Mouse (Mus musculus): ENCODE data around the gene Camta1. TPM values are rescaled to one million over a fixed set of nuclear protein-coding genes. Genes with fewer than 3 reads are reported as not detected.

Camta1 gene
- polyA plus RNA-seq, 1 experiment from 2014 or later, result 137 TPM

GRCm38 (mm10) chr4:151511092-151511491 is 350.6 kb downstream of the Camta1 start:
- Histone ChIP-seq H3K4me3 (ENCODE audit: low read depth, low read length) (no peak overlapping the region), H3K36me3 (ENCODE audit: control insufficient read depth, insufficient read depth, low read length) (no peaks in the 10 kb centered on the region), H3K4me1 (ENCODE audit: control insufficient read depth, insufficient read depth, low read length) (no peaks in the 10 kb centered on the region), H3K9me3 (replicated peaks; ENCODE audit: control insufficient read depth, low read length) (0 out of 2 replicates have a peak, but pooled peaks cover 2% of the 10 kb centered on the region), H3K9ac (ENCODE audit: low read depth, low read length) (no peak overlapping the region), H3K27me3 (ENCODE audit: control insufficient read depth, insufficient read depth, low read length) (no peaks in the 10 kb centered on the region), H3K4me2 (no peak overlapping the region), H3K27ac (ENCODE audit: low read depth, low read length) (no peak overlapping the region)
- no peak for ATAC-seq (replicated peaks; ENCODE audit: insufficient number of reproducible peaks, low FRiP score, low TSS enrichment)
- WGBS (ENCODE audit: insufficient replicate concordance), result 84% methylated on average over 4 of the region's 4 CpGs

- Histone ChIP-seq H3K9me3 (replicated peaks; ENCODE audit: control insufficient read depth, low read length) (0 out of 2 replicates have a peak, but pooled peaks cover 2% of the 10 kb centered on the region), H3K27ac (ENCODE audit: low read depth, low read length) (no peak overlapping the region), H3K27me3 (ENCODE audit: control insufficient read depth, insufficient read depth, low read length) (no peaks in the 10 kb centered on the region), H3K36me3 (ENCODE audit: control insufficient read depth, insufficient read depth, low read length) (no peaks in the 10 kb centered on the region), H3K9ac (ENCODE audit: low read depth, low read length) (no peak overlapping the region), H3K4me3 (ENCODE audit: low read depth, low read length) (no peak overlapping the region), H3K4me2 (no peak overlapping the region), H3K4me1 (ENCODE audit: control insufficient read depth, insufficient read depth, low read length) (no peaks in the 10 kb centered on the region)
- ATAC-seq (replicated peaks; ENCODE audit: insufficient number of reproducible peaks, low FRiP score, low TSS enrichment), result no peak
- WGBS (ENCODE audit: insufficient replicate concordance), result 57% methylated on average over 4 of the region's 4 CpGs
These were observed 351.3 kb downstream of the Camta1 start for GRCm38 (mm10) chr4:151510417-151510816.

GRCm38 (mm10) chr4:151506701-151507100 is 355.0 kb downstream of the Camta1 start:
- H3K9me3 ChIP-seq (replicated peaks; ENCODE audit: control insufficient read depth, low read length), result 0 out of 2 replicates have a peak, but pooled peaks cover 2% of the 10 kb centered on the region
- H3K27me3 ChIP-seq (ENCODE audit: control insufficient read depth, insufficient read depth, low read length), result no peaks in the 10 kb centered on the region
- no peaks in the 10 kb centered on the region for H3K4me1 ChIP-seq (ENCODE audit: control insufficient read depth, insufficient read depth, low read length)
- 71% methylated on average over 6 of the region's 6 CpGs for WGBS (ENCODE audit: insufficient replicate concordance)
- ATAC-seq (replicated peaks; ENCODE audit: insufficient number of reproducible peaks, low FRiP score, low TSS enrichment), result no peak
- H3K4me3 ChIP-seq (ENCODE audit: low read depth, low read length), result no peak overlapping the region
- H3K36me3 ChIP-seq (ENCODE audit: control insufficient read depth, insufficient read depth, low read length), result no peaks in the 10 kb centered on the region
- no peak overlapping the region for H3K27ac ChIP-seq (ENCODE audit: low read depth, low read length)
- no peak overlapping the region for H3K4me2 ChIP-seq
- no peak overlapping the region for H3K9ac ChIP-seq (ENCODE audit: low read depth, low read length)

- Histone ChIP-seq H3K36me3 (ENCODE audit: control insufficient read depth, insufficient read depth, low read length) (no peaks in the 10 kb centered on the region), H3K9me3 (replicated peaks; ENCODE audit: control insufficient read depth, low read length) (no peaks in the 10 kb centered on the region), H3K9ac (ENCODE audit: low read depth, low read length) (no peak overlapping the region), H3K27ac (ENCODE audit: low read depth, low read length) (no peak overlapping the region), H3K4me3 (ENCODE audit: low read depth, low read length) (no peak overlapping the region), H3K4me2 (no peak overlapping the region), H3K27me3 (ENCODE audit: control insufficient read depth, insufficient read depth, low read length) (no peaks in the 10 kb centered on the region), H3K4me1 (ENCODE audit: control insufficient read depth, insufficient read depth, low read length) (no peaks in the 10 kb centered on the region)
- ATAC-seq (replicated peaks; ENCODE audit: insufficient number of reproducible peaks, low FRiP score, low TSS enrichment), result no peak
- 75% methylated on average over 5 of the region's 5 CpGs for WGBS (ENCODE audit: insufficient replicate concordance)
These were observed 363.0 kb downstream of the Camta1 start for GRCm38 (mm10) chr4:151498481-151499276.

GRCm38 (mm10) chr4:151496581-151496980 is 365.1 kb downstream of the Camta1 start:
- H3K9me3 ChIP-seq (replicated peaks; ENCODE audit: control insufficient read depth, low read length), result no peaks in the 10 kb centered on the region
- no peak for ATAC-seq (replicated peaks; ENCODE audit: insufficient number of reproducible peaks, low FRiP score, low TSS enrichment)
- H3K4me2 ChIP-seq, result no peak overlapping the region
- no peak overlapping the region for H3K9ac ChIP-seq (ENCODE audit: low read depth, low read length)
- no peak overlapping the region for H3K27ac ChIP-seq (ENCODE audit: low read depth, low read length)
- no peaks in the 10 kb centered on the region for H3K27me3 ChIP-seq (ENCODE audit: control insufficient read depth, insufficient read depth, low read length)
- WGBS (ENCODE audit: insufficient replicate concordance), result 79% methylated on average over 5 of the region's 5 CpGs
- H3K36me3 ChIP-seq (ENCODE audit: control insufficient read depth, insufficient read depth, low read length), result no peaks in the 10 kb centered on the region
- no peaks in the 10 kb centered on the region for H3K4me1 ChIP-seq (ENCODE audit: control insufficient read depth, insufficient read depth, low read length)
- no peak overlapping the region for H3K4me3 ChIP-seq (ENCODE audit: low read depth, low read length)

GRCm38 (mm10) chr4:151495276-151495882 is 366.3 kb downstream of the Camta1 start:
- Histone ChIP-seq H3K4me1 (ENCODE audit: control insufficient read depth, insufficient read depth, low read length) (no peaks in the 10 kb centered on the region), H3K4me3 (ENCODE audit: low read depth, low read length) (no peak overlapping the region), H3K9me3 (replicated peaks; ENCODE audit: control insufficient read depth, low read length) (no peaks in the 10 kb centered on the region), H3K9ac (ENCODE audit: low read depth, low read length) (no peak overlapping the region), H3K27ac (ENCODE audit: low read depth, low read length) (no peak overlapping the region), H3K4me2 (no peak overlapping the region), H3K27me3 (ENCODE audit: control insufficient read depth, insufficient read depth, low read length) (no peaks in the 10 kb centered on the region), H3K36me3 (ENCODE audit: control insufficient read depth, insufficient read depth, low read length) (no peaks in the 10 kb centered on the region)
- no peak for ATAC-seq (replicated peaks; ENCODE audit: insufficient number of reproducible peaks, low FRiP score, low TSS enrichment)
- 74% methylated on average over 11 of the region's 11 CpGs for WGBS (ENCODE audit: insufficient replicate concordance)

GRCm38 (mm10) chr4:151492786-151493185 is 368.9 kb downstream of the Camta1 start:
- no peak for ATAC-seq (replicated peaks; ENCODE audit: insufficient number of reproducible peaks, low FRiP score, low TSS enrichment)
- H3K4me3 ChIP-seq (ENCODE audit: low read depth, low read length), result no peak overlapping the region
- no peak overlapping the region for H3K9ac ChIP-seq (ENCODE audit: low read depth, low read length)
- H3K36me3 ChIP-seq (ENCODE audit: control insufficient read depth, insufficient read depth, low read length), result no peaks in the 10 kb centered on the region
- no peak overlapping the region for H3K4me2 ChIP-seq
- 72% methylated on average over 10 of the region's 10 CpGs for WGBS (ENCODE audit: insufficient replicate concordance)
- H3K4me1 ChIP-seq (ENCODE audit: control insufficient read depth, insufficient read depth, low read length), result 0 out of 2 replicates have a peak, but pooled peaks cover 2% of the 10 kb centered on the region
- no peaks in the 10 kb centered on the region for H3K27me3 ChIP-seq (ENCODE audit: control insufficient read depth, insufficient read depth, low read length)
- no peaks in the 10 kb centered on the region for H3K9me3 ChIP-seq (replicated peaks; ENCODE audit: control insufficient read depth, low read length)
- H3K27ac ChIP-seq (ENCODE audit: low read depth, low read length), result no peak overlapping the region

GRCm38 (mm10) chr4:151483977-151484313 is 377.7 kb downstream of the Camta1 start:
- ATAC-seq (replicated peaks; ENCODE audit: insufficient number of reproducible peaks, low FRiP score, low TSS enrichment), result no peak; the same call in 1 of the 2 replicates
- Histone ChIP-seq H3K4me1 (ENCODE audit: control insufficient read depth, insufficient read depth, low read length) (no peaks in the 10 kb centered on the region), H3K9me3 (replicated peaks; ENCODE audit: control insufficient read depth, low read length) (0 out of 2 replicates have a peak, but pooled peaks cover 2% of the 10 kb centered on the region), H3K36me3 (ENCODE audit: control insufficient read depth, insufficient read depth, low read length) (no peaks in the 10 kb centered on the region), H3K4me3 (ENCODE audit: low read depth, low read length) (no peak overlapping the region), H3K4me2 (no peak overlapping the region), H3K27me3 (ENCODE audit: control insufficient read depth, insufficient read depth, low read length) (peaks cover 11% of the 10 kb centered on the region), H3K27ac (ENCODE audit: low read depth, low read length) (no peak overlapping the region), H3K9ac (ENCODE audit: low read depth, low read length) (no peak overlapping the region)
- 63% methylated on average over 8 of the region's 8 CpGs for WGBS (ENCODE audit: insufficient replicate concordance)
